Mouse (Mus musculus): ENCODE measurements around the gene Vav2.

GRCm38 (mm10) chr2:27375141-27375540, 51.7 kb downstream of the Vav2 start:
- TF ChIP-seq CTCF (IDR thresholded peaks at IDR 0.05; ENCODE audit: borderline replicate concordance, control insufficient read depth, extremely low read depth, insufficient read depth, low read length, poor library complexity) (no peak), POLR2A (IDR thresholded peaks at IDR 0.05; ENCODE audit: control insufficient read depth, extremely low read depth, insufficient read depth, low read length, poor library complexity) (no peak)

All from thymus, adult 2 months (tissue).